Mouse (Mus musculus) hindbrain, embryonic 12.5 days (tissue): ENCODE results near the gene 1810009J06Rik. TPM values are rescaled to one million over a fixed set of nuclear protein-coding genes. Genes with fewer than 3 reads are reported as not detected.
"Not testable (repeated sequence)": the region's sequence is repeated elsewhere in the genome, so short reads cannot be mapped to it uniquely, and the experiment has no call there.

ENCODE experiments used
- ATAC-seq: fragments of 200-750 bp; cut with Nextera tagmentation; 2 replicates; pipeline ENCODE4 v1.8.0; 2017; ENCODE audit warnings: moderate TSS enrichment; ENCODE audit not compliant: low FRiP score
- H3K27ac ChIP-seq: fragments of 300-500 bp; sonication (generic); 2 replicates; pipeline ENCODE4 v1.5.1; 2016; ENCODE audit warnings: mild to moderate bottlenecking
- H3K27me3 ChIP-seq: fragments of 300-500 bp; sonication (generic); 2 replicates; pipeline ENCODE4 v1.6.1; 2016; ENCODE audit warnings: mild to moderate bottlenecking
- H3K36me3 ChIP-seq: fragments of 300-500 bp; sonication (generic); 2 replicates; pipeline ENCODE4 v1.6.1; 2016; ENCODE audit warnings: mild to moderate bottlenecking
- H3K4me1 ChIP-seq: fragments of 300-500 bp; sonication (generic); 2 replicates; pipeline ENCODE4 v1.6.1; 2016
- H3K4me2 ChIP-seq: fragments of 300-500 bp; sonication (generic); replicated peaks from 2 replicates; pipeline ENCODE4 v1.6.1; 2016; ENCODE audit warnings: mild to moderate bottlenecking
- H3K4me3 ChIP-seq: fragments of 300-500 bp; sonication (generic); 2 replicates; pipeline ENCODE4 v1.5.1; 2016; ENCODE audit warnings: mild to moderate bottlenecking
- H3K9ac ChIP-seq: fragments of 300-500 bp; sonication (generic); 2 replicates; pipeline ENCODE4 v1.6.1; 2016; ENCODE audit warnings: mild to moderate bottlenecking, moderate library complexity
- H3K9me3 ChIP-seq: fragments of 300-500 bp; sonication (generic); replicated peaks from 2 replicates; pipeline ENCODE4 v1.6.1; 2016; ENCODE audit warnings: mild to moderate bottlenecking
- WGBS: fragments of 180-500 bp; shearing (Covaris S2); methylation state at CpG from one replicate; pipeline ENCODE4 v1.1.7; 2016; 5-methylcytosine and 5-hydroxymethylcytosine counted together
- polyA plus RNA-seq: library from polyadenylated mRNA; unstranded; fragments of >200 nt; fragmentation: Nextera tagmentation; extraction: Ambion mirVana; gene quantifications from 2 replicates; pipeline ENCODE4 v1.2.1, GENCODE M21; 2016

1810009J06Rik gene
- not detected in 2 replicates for polyA plus RNA-seq

DNA sequence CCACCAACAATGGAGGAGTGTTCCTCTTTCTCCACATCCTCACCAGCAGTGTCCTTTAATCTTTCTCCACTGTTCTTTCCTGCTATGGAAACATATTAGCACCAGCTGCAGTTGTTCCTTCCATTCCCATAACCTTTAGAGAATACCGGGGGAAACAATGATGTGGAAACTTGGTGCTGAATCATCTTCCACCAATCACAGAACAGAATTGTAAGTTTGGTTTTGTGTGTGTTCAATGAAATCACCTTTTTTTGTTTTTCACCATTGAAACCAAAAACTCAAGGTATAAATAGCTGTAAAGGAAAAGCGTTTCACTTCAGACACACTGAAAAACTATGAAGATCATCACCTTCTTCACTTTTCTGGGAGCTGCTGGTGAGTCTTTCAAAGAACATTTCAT, at the start of gene 1810009J06Rik:
1810009J06Rik (plus strand) TSS at position 301 of the 400 bp plus-strand sequence.
- not testable (repeated sequence) for H3K9me3 ChIP-seq, H3K27ac ChIP-seq, H3K4me2 ChIP-seq, H3K4me1 ChIP-seq, ATAC-seq, H3K36me3 ChIP-seq, H3K27me3 ChIP-seq, H3K4me3 ChIP-seq, H3K9ac ChIP-seq
- WGBS = 94% methylated on average over 2 of the region's 2 CpGs

GRCm38 (mm10) chr6:40919954-40920353, 44.6 kb upstream of the 1810009J06Rik start:
- Histone ChIP-seq H3K4me1 (no peaks in the 10 kb centered on the region), H3K27ac (no peak overlapping the region), H3K4me3 (no peak overlapping the region), H3K36me3 (no peaks in the 10 kb centered on the region), H3K4me2 (no peak overlapping the region), H3K9me3 (no peaks in the 10 kb centered on the region), H3K9ac (no peak overlapping the region), H3K27me3 (no peaks in the 10 kb centered on the region)
- 88% methylated on average over 4 of the region's 4 CpGs for WGBS
- no peak for ATAC-seq

DNA sequence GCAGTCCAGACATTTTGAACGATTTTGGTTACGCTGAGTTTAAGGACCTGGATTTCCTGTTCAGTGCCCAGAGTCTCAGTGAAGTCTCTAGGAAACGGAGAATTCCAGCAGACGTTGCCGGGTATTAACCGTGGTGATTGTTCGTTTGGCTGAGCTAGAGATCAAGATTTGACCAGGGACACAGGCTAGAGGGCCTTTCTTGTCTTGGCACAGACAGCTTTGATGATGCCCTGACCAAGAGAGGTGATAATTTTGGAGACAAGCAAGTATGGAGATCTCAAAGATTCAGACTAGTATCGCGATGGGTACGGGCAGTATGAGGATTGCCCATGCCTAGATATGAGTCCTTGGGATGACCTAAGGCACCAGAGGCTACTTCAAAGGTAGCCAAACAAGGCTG, 24.1 kb upstream of the 1810009J06Rik start, which contains the start of gene 1700074P13Rik:
1700074P13Rik (minus strand) TSS at position 101 of the 400 bp plus-strand sequence.
- Histone ChIP-seq H3K9me3 (no peaks in the 10 kb centered on the region), H3K4me1 (no peaks in the 10 kb centered on the region), H3K27me3 (no peaks in the 10 kb centered on the region), H3K27ac (no peak within 1 kb of the TSS), H3K4me3 (no peak within 1 kb of the TSS), H3K9ac (no peak within 1 kb of the TSS), H3K4me2 (no peak within 1 kb of the TSS), H3K36me3 (no peaks in the 10 kb centered on the region)
- WGBS = 95% methylated on average over 10 of the region's 10 CpGs
- ATAC-seq = no peak

DNA sequence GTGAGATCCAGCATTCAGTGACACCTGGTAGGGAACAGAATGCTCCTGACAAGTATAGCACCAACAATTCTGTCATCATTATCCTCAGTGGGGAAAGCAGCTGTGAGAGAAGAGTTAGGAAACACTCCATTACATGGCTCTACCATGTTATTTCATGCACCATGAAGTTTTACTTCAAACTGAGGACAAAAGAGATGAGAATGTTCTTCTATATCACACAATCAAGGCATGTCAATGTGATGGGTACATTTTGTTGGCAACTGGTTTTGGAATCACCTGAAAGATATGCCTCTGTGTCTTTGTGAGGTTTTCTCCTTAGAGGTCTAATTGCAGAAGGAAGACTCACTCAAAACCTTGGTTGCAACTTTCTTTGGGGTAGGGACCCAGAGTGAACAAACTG, 12.8 kb upstream of the 1810009J06Rik start, which contains the start of gene Gm4744:
Gm4744 (minus strand) TSS at position 101 of the 400 bp plus-strand sequence.
- no peak within 1 kb of the TSS for H3K27ac ChIP-seq
- H3K9me3 ChIP-seq = no peaks in the 10 kb centered on the region
- H3K4me2 ChIP-seq = no peak within 1 kb of the TSS
- H3K27me3 ChIP-seq = no peaks in the 10 kb centered on the region
- no peak within 1 kb of the TSS for H3K9ac ChIP-seq
- no peaks in the 10 kb centered on the region for H3K4me1 ChIP-seq
- no peak for ATAC-seq
- no peak within 1 kb of the TSS for H3K4me3 ChIP-seq
- H3K36me3 ChIP-seq = no peaks in the 10 kb centered on the region

- H3K27ac ChIP-seq = no peak overlapping the region
- H3K4me2 ChIP-seq = no peak overlapping the region
- no peak overlapping the region for H3K9ac ChIP-seq
- ATAC-seq = no peak
- H3K4me1 ChIP-seq = no peaks in the 10 kb centered on the region
- H3K27me3 ChIP-seq = no peaks in the 10 kb centered on the region
- 69% methylated on average over 2 of the region's 2 CpGs for WGBS
- no peak overlapping the region for H3K4me3 ChIP-seq
- no peaks in the 10 kb centered on the region for H3K36me3 ChIP-seq
- no peaks in the 10 kb centered on the region for H3K9me3 ChIP-seq
Observed at GRCm38 (mm10) chr6:40953716-40954115, 10.8 kb upstream of the 1810009J06Rik start.

DNA sequence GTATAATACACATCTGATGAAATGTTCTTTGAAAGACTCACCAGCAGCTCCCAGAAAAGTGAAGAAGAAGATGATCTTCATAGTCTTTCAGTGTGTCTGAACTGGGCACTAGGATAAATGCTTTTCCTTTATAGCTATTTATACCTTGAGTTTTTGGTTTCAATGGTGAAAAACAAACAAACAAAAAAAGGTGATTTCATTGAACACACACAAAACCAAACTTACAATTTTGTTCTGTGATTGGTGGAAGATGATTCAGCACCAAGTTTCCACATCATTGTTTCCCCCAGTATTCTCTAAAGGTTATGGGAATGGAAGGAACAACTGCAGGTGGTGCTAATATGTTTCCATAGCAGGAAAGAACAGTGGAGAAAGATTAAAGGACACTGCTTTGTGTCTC, 34.8 kb downstream of the 1810009J06Rik start, which contains the start of gene Gm2663:
Gm2663 (minus strand) TSS at position 101 of the 400 bp plus-strand sequence.
- not testable (repeated sequence) for H3K9ac ChIP-seq, H3K27ac ChIP-seq, ATAC-seq, H3K36me3 ChIP-seq, H3K4me1 ChIP-seq, H3K9me3 ChIP-seq, H3K4me3 ChIP-seq, H3K27me3 ChIP-seq, H3K4me2 ChIP-seq

DNA sequence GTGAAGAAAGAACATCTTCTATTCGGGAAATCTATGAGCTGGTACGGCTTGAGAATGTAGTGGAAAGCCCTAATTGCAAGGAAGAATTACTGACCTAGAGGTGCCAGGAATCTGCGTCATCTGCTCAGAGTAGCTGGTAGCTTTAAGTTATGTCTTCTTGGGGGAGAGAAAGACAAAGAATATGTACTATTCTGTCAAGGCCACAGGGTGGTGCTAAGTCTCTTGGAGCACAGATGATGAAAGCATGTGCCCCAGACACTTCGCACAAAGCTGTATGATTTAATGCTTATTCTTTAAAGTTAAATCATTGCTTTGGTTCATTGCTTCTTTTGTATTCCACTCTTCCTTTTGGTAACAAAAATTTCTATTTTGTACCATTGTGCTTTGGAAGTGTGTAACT, 50.5 kb downstream of the 1810009J06Rik start:
- ATAC-seq = no peak
- Histone ChIP-seq H3K4me2 (no peak overlapping the region), H3K9me3 (no peaks in the 10 kb centered on the region)

More for the DNA sequence above, 50.5 kb downstream of the 1810009J06Rik start:
- Histone ChIP-seq H3K27ac (no peak overlapping the region), H3K36me3 (no peaks in the 10 kb centered on the region), H3K4me3 (no peak overlapping the region), H3K4me1 (no peaks in the 10 kb centered on the region), H3K27me3 (no peaks in the 10 kb centered on the region), H3K9ac (no peak overlapping the region)
- 72% methylated on average over 4 of the region's 4 CpGs for WGBS

Other genes with a start within 250 kb of the 1810009J06Rik start
- not detected in 2 replicates for gene Moxd2, start 77.3 kb upstream of the 1810009J06Rik start, polyA plus RNA-seq
- not detected in 2 replicates for gene Prss58, start 64.4 kb upstream of the 1810009J06Rik start, polyA plus RNA-seq
- not detected in 2 replicates for gene 1700074P13Rik, start 24.2 kb upstream of the 1810009J06Rik start, polyA plus RNA-seq
- not detected in 2 replicates for gene Gm4744, start 12.9 kb upstream of the 1810009J06Rik start, polyA plus RNA-seq
- not detected in 2 replicates for gene Gm2663, start 34.7 kb downstream of the 1810009J06Rik start, polyA plus RNA-seq
- not detected in 2 replicates for gene 2210010C04Rik, start 70.8 kb downstream of the 1810009J06Rik start, polyA plus RNA-seq